Comparison of ENCODE assay signal across 25 mouse cellular contexts in the genomic region with DNA sequence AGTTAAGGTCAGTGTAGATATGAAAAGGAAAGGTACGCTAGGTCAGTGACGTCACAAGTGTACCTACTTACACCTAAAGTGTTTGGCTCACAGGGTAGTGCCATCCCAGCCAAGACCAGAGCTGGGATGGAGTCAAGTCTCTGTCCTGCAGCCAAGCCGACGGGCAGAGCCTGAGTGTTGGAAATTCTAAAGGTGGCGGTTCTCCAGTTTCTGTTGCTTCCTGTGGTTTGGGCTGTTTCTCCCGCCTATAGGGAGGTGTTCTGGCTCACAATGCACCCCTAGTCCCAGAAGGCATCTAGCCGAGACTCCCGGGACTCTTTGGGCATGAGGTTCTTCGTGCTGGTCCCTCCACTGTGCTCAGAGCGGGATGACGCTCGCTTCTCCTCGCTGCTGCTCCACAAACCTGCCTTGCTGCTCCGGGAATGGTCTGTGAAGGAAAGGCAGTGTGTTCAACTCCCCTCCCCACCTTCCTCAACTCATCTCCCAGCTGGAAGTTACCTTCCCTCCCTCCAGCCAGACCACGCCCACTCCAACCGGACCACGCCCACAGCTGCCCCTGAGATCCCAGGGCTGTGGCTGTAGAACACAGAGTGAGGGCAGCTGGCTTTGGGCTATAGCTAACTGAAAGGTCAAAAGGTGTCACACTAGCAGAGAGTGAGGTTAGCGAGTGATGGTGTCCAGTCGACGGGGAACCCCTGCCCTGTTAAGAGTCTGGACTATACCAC.
A peak's percentile ranks its signal among the peaks of the same experiment; 100 is the strongest.
DNase-seq lines count a peak whose midpoint lies in the region; ATAC-seq lines count a peak whose summit lies in the region.
"Had no signal": no experiment of that assay in that cellular context is flagged by ENCODE, and none has a peak within 500 bp of the region (broad histone marks: within the 10 kb centered on the region; RNA-seq: fewer than 3 reads in every experiment).

No protein-coding gene starts in this region.

- H3K9me3 ChIP-seq in liver, embryonic 12.5 days (replicated peaks): no peaks in the 10 kb centered on the region
- H3K9me3 ChIP-seq: embryonic facial prominence, embryonic 15.5 days; heart, embryonic 10.5 days; hindbrain, embryonic 15.5 days; midbrain, embryonic 12.5 days; neural tube, embryonic 15.5 days had no signal

- H3K27me3 ChIP-seq in liver, embryonic 12.5 days (replicated peaks): no peaks in the 10 kb centered on the region
- H3K27me3 ChIP-seq: embryonic facial prominence, embryonic 15.5 days; hindbrain, embryonic 15.5 days; midbrain, embryonic 12.5 days; neural tube, embryonic 15.5 days had no signal

- WGBS in liver, embryonic 12.5 days (ENCODE audit: insufficient replicate concordance): 83% methylated on average over 20 of the region's 20 CpGs

- H3K9ac ChIP-seq in liver, embryonic 12.5 days: no peak overlapping the region
- H3K9ac ChIP-seq: embryonic facial prominence, embryonic 15.5 days; hindbrain, embryonic 15.5 days; midbrain, embryonic 12.5 days; neural tube, embryonic 15.5 days had no signal

- ATAC-seq in liver, embryonic 12.5 days: no peak
- ATAC-seq: activated CD4-positive, CD25-positive, alpha-beta regulatory T cell, adult 4 months; forebrain, embryonic 14.5 days; intestine, postnatal 0 days had no signal

- no peak overlapping the region for H3K27ac ChIP-seq in liver, embryonic 12.5 days
- H3K27ac ChIP-seq: embryonic facial prominence, embryonic 15.5 days; gastrocnemius, adult 2 months; heart, embryonic 10.5 days; hindbrain, embryonic 15.5 days; layer of hippocampus, adult 2 months; midbrain, embryonic 12.5 days; neural tube, embryonic 15.5 days had no signal

- H3K4me1 ChIP-seq in liver, embryonic 12.5 days: no peaks in the 10 kb centered on the region

- no peak overlapping the region for H3K4me3 ChIP-seq in liver, embryonic 12.5 days
- H3K4me3 ChIP-seq: embryonic facial prominence, embryonic 15.5 days; gastrocnemius, adult 2 months; heart, embryonic 10.5 days; hindbrain, embryonic 15.5 days; layer of hippocampus, adult 2 months; midbrain, embryonic 12.5 days; neural tube, embryonic 15.5 days had no signal

- DNase-seq in liver: peak; percentile 48
- peak; percentile 63 for DNase-seq in WW6 (ENCODE audit: low read depth, low spot score)
- peak; percentile 68 to 72 for DNase-seq in cerebellum, postnatal 10 days
- DNase-seq in embryo, embryonic 10.5 days (ENCODE audit: low spot score): no peak
- DNase-seq in layer of hippocampus, adult 9-11 months: no peak
- DNase-seq in right cerebral cortex, postnatal 10 days (ENCODE audit: low spot score in 2 of 2): no peak
- DNase-seq: adrenal gland, postnatal 14 days; B cell, adult 2 months; gastrocnemius, adult 2 months; kidney, postnatal 25 days; layer of hippocampus, postnatal 36 days; lung, adult 18-20 months; lung, postnatal 14 days; right cerebral cortex, postnatal 14 days had no signal

- peaks cover 93% of the 10 kb centered on the region for H3K36me3 ChIP-seq in liver, embryonic 12.5 days

- H3K4me2 ChIP-seq in liver, embryonic 12.5 days: no peak overlapping the region
- H3K4me2 ChIP-seq: embryonic facial prominence, embryonic 15.5 days; hindbrain, embryonic 15.5 days; liver, embryonic 11.5 days; midbrain, embryonic 12.5 days; neural tube, embryonic 15.5 days had no signal

Comparison
In these comparisons a context has a peak if more than half of its experiments do, and no peak if none do; other contexts are left out.
1. DNase-seq: peak in liver (single experiment), WW6 (single experiment) and cerebellum, postnatal 10 days (2 of 2); none in embryo, embryonic 10.5 days (single experiment), layer of hippocampus, adult 9-11 months (single experiment) and right cerebral cortex, postnatal 10 days (0 of 2).